Mouse (Mus musculus) WW6 (cell line): ENCODE data around the gene Yjefn3.
A peak's percentile ranks its signal among the peaks of the same experiment; 100 is the strongest.

Source experiments
- DNase-seq: peaks from one replicate; pipeline ENCODE4 v3.0.0-alpha.2; 2013; ENCODE audit warnings: low read depth, low spot score

The Yjefn3 gene

GRCm38 (mm10) chr8:69880841-69881240 lies 21.7 kb downstream of the Yjefn3 start:
- no peak for DNase-seq

GRCm38 (mm10) chr8:69879678-69880077 lies 22.8 kb downstream of the Yjefn3 start:
- no peak for DNase-seq

- no peak for DNase-seq
Measured at GRCm38 (mm10) chr8:69877992-69878391, 24.5 kb downstream of the Yjefn3 start.

GRCm38 (mm10) chr8:69877396-69877795 lies 25.1 kb downstream of the Yjefn3 start:
- DNase-seq: no peak

- DNase-seq: no peak
Measured at GRCm38 (mm10) chr8:69876967-69877366, 25.5 kb downstream of the Yjefn3 start.

- no peak for DNase-seq
Measured at GRCm38 (mm10) chr8:69876097-69876496, 26.4 kb downstream of the Yjefn3 start.

GRCm38 (mm10) chr8:69874654-69875053 lies 27.9 kb downstream of the Yjefn3 start:
- no peak for DNase-seq

- DNase-seq: no peak
Measured at GRCm38 (mm10) chr8:69874155-69874554, 28.4 kb downstream of the Yjefn3 start.

GRCm38 (mm10) chr8:69870907-69871306 lies 31.6 kb downstream of the Yjefn3 start:
- no peak for DNase-seq

GRCm38 (mm10) chr8:69870003-69870765 lies 32.3 kb downstream of the Yjefn3 start:
- no peak for DNase-seq

GRCm38 (mm10) chr8:69867696-69868326 lies 34.7 kb downstream of the Yjefn3 start:
- DNase-seq: no peak

- DNase-seq: no peak
Measured at GRCm38 (mm10) chr8:69864180-69864579, 38.3 kb downstream of the Yjefn3 start.

GRCm38 (mm10) chr8:69863387-69864020 lies 39.0 kb downstream of the Yjefn3 start:
- no peak for DNase-seq

- no peak for DNase-seq
Measured at GRCm38 (mm10) chr8:69861251-69861650, 41.3 kb downstream of the Yjefn3 start.

- no peak for DNase-seq
Measured at GRCm38 (mm10) chr8:69860807-69861206, 41.7 kb downstream of the Yjefn3 start.

- DNase-seq: no peak
Measured at GRCm38 (mm10) chr8:69853869-69854268, 48.6 kb downstream of the Yjefn3 start.

GRCm38 (mm10) chr8:69850926-69851506 lies 51.5 kb downstream of the Yjefn3 start:
- DNase-seq: no peak

GRCm38 (mm10) chr8:69849899-69850298 lies 52.6 kb downstream of the Yjefn3 start:
- peak; percentile 67 for DNase-seq

- DNase-seq: peak; percentile 65
Measured at GRCm38 (mm10) chr8:69848951-69849350, 53.6 kb downstream of the Yjefn3 start.

- no peak for DNase-seq
Measured at GRCm38 (mm10) chr8:69847167-69848065, 55.1 kb downstream of the Yjefn3 start.
